Mouse (Mus musculus) kidney, adult 11 months (tissue): ENCODE measurements at regions not wholly inside any gene's neighbourhood (a gene's known extent, or its start where the extent isn't known, plus 50 kb on each side); places are given as distances from the start of the nearest gene placed in this dataset.

Experiments
- DNase-seq: peaks from one replicate; pipeline ENCODE4 v3.0.0; 2022

- DNase-seq, result no peak
These were observed 138.2 kb upstream of the Mocs2 start for GRCm38 (mm10) chr13:114679703-114680378.

- peak; percentile 90 for DNase-seq
These were observed 137.7 kb upstream of the Mocs2 start for GRCm38 (mm10) chr13:114680379-114680733.

DNA sequence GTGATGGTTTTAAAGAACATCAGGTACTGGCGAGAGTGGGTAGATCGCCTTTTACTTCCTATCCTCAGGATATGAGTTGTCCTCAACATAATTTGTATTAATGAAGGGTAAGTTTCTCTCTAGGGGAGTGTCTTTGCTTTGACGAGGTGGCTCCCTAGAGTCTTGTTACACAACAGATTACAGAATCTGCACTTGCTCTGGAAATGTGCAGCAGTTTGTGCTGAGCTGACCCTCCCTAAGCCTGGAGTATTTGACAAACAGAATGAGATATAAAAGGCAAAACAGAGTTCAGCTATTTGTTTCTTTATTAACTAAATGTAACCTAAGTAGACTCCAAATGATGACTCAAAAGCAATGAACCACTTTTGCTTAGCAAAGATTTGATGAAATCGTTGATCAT lies 136.8 kb upstream of the Mocs2 start:
- no peak for DNase-seq

GRCm38 (mm10) chr13:114681887-114682286 lies 136.1 kb upstream of the Mocs2 start:
- no peak for DNase-seq

- DNase-seq, result no peak
These were observed 135.1 kb upstream of the Mocs2 start for GRCm38 (mm10) chr13:114682891-114683290.

DNA sequence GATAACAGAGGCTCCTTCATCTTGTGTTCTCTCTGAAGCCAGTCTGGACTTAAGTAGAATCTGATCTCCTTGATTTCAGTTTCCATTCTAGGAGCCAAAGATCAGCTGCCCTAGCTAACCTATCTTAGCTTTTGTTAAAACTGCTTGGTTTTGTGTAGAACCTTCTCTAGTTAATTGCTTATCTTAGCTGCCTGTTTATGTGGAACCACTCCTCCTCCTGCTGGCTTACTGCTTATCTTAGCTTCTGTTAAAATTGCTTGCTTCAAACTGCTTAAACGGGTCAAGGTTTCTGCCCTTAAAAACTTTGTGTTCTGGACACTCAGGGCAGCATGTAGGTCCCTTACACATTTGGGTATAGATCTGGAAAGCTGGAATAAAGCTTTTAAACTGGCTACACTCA lies 133.7 kb upstream of the Mocs2 start:
- DNase-seq, result no peak

DNA sequence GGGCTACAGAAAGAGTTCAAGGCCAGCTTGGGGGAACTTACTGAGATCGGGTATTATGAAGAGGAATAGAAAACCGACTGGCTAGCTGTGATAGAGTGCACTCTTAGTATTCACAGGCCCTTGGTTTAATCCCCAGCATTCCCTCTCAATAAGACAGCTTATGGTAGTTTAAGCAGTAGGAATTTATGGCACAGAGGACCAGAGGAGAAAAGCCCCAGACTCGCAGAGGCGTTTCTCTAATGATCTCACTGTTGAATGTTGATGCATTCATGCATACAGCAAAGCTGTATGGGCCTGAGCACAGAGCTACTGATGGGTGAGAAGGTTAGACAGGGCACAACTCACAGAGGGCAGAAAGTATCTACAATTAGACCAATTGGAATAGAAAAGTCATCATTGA lies 132.7 kb upstream of the Mocs2 start:
- no peak for DNase-seq

DNA sequence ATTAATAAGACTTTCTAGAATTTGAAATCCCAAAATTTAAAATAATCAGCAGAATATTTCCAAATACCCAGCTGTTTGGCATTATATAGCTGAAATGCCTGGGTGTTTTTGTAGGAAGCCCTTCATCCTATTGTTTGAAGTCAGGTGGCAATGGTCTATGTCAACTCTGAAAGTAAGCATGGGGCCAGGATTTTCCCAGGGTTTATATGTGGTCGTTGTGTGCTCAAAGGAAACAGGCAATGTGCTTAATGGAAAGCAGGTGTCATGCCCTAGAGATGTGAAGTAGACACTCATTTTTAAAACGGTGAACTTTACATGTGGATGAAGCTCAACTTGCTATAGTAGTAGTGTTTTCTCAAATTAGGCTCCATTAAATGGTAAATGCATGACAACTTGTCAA lies 105.4 kb upstream of the Mocs2 start:
- DNase-seq, result no peak

DNA sequence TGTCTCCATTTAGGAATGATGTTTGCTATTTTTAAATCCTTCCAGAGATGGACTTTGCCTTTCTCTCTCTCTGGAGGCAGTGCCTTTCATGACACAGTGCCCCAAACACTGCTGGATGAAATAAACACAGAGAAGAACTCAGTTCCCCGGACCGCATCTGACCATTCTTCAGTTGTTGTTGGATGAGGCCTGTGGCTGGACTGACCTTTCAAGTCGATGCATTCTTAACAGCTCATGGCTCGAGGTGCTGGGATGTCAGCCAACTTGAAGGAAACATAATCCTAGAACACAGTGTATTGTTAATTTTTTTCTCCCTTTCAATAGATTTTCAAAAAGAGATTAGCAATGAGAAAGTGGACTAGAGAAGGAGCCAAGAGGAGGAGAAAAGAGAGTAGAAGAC lies 98.3 kb upstream of the Mocs2 start:
- no peak for DNase-seq

GRCm38 (mm10) chr13:114726828-114727227 lies 91.2 kb upstream of the Mocs2 start:
- DNase-seq, result no peak

GRCm38 (mm10) chr13:114735066-114735465 lies 83.0 kb upstream of the Mocs2 start:
- DNase-seq, result no peak

DNA sequence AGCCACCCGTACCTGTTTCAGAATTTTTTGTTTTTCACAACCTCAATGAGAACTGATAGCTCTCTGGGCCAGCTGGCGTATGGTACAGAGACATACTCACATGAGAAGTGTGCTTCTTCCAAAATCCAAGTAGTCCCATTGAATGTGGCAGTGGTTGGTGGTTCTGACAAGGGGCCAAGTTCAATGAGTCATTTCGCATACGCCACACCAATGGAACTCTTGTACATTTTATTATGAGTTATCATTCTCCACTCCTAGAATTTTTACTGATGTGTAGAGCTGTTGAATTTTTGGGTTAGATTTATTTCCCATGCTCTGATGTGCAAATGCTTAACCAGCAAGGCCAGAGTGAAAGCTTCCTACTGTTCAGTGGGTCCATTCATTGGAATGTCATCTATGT lies 82.0 kb upstream of the Mocs2 start:
- no peak for DNase-seq

DNA sequence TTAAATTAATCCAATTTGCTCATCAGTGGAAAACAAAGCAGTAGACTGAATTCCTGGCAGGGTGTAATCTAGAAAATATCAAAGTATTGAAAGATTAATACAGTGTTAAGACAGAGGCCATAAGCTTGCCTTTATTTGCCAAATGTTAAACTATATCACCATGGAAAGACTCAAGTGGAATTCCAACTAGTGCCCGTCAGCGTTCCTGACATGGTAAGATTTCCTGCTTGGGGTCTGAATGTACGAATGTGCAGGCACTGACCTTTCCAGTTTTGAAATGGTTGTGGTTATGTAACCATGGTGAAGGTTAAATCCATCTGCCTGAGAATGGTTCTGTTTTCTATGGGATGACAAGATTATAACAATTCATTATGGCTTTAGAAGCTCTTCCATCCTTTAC lies 75.5 kb upstream of the Mocs2 start:
- DNase-seq, result no peak

DNA sequence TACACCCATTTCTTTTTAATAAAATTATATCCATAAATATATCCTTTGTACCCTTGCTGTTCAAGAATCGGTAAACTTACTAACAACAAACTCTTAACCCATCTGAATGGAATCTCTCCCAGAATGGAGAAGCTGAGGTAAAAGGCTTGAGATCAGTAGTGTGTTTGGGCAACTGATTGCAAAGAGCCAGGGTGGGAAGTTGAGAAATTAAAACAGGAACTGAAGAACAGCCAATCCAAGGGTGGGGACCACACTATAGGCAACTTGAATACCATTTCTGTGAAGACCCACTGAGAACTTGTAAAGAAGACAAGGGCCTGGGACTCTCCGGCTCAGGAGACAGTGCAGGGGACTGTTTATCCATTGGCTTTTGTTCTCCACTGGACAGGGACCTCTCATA lies 72.2 kb upstream of the Mocs2 start:
- DNase-seq, result no peak

DNA sequence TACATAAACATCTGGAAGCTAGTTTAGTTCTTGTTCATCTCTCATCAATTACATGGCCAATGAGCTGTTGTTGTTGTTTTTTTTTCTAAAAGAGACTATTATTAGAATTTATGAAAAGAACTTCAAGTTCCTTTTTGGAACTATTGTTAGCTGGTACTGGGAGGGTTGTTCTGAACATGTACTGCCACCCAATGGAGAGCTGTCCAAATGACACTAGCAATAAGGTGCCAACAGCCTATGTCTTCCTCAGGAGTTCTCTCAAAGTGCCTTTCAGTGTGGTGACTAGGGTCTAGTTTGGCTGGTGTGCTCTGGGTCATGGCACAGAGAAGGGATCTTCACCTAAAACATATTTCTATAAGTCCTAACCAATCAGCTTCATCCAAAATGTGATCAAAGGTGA lies 60.6 kb upstream of the Mocs2 start:
- DNase-seq, result peak; percentile 17

DNA sequence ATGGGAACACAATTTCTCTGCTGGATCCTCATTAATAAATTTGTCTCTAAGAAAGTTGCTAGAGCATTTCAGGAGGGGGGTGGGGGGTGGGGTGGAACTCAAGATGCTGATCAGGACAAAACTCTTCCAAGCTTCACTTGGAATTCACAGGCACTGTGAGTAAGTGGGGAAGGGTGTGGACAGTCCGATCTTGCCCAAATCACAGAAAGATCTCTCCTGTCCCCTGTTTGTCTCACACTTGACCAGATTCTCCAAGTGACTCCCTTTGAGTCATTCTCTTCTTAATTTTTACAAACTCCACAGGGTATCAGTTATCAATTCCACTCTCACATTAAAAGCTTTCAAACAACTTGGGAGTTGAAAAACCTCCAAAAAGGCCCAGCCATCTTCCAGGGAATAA lies 58.1 kb upstream of the Mocs2 start:
- no peak for DNase-seq

GRCm38 (mm10) chr13:114760901-114761300 lies 57.1 kb upstream of the Mocs2 start:
- DNase-seq, result no peak
